Mouse (Mus musculus): Measurements from ENCODE around the gene Tmem240.
"Not testable (repeated sequence)": the region's sequence is repeated elsewhere in the genome, so short reads cannot be mapped to it uniquely, and the experiment has no call there.

Tmem240 gene

DNA sequence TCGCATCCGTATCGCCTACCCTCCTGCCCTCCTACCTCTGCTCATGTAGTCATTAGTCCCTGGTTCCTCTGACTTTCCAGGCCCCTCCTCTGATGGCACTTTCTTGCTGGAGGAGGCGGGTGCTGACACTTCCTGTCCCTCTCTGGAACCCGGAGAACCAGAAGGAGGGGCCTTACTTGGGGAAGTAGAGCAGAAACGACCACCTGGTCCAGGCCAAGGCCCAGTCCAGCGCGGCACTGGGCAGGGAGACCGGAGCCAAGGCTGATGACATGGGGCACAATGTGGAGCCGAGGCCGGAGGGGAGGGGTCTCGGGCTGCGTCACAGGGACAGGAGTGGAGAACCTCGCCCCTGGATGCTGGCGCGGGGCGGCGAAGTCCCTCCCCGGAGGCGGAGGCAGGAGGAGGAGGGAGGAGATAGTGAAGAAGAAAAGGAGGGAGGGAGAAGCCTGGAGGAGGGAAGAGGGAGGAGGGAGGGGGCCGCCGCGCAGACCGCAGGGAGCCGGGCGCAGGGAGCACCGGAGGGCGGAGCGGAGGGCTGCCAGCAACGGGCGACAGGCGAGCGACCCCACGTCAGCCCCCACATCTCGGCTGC lies at the start of gene Tmem240:
Gene Tmem240, plus strand, starts transcription at position 451 of the 592 bp plus-strand sequence.
- DNase-seq = peak; percentile 97

DNA sequence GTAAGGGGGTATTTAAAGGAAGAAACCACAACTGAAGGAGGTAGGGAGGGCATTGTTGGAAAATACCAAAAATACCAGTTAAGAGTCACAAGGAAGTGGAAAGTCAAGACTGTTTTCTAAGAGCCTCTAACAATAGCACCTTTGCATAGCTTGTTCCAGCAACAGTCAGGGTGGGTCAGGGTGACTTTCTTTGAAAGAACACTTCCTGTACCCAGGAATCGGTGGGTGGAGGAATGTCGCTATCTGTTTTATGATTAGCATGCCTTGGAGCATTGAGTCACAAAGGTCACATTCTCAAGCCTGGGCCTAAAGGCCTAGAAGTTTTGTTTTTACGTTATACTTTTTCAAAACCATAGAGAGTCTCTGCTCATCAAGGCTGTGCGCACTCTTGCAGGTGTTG lies 46.8 kb upstream of the Tmem240 start:
- DNase-seq = not testable (repeated sequence)

DNA sequence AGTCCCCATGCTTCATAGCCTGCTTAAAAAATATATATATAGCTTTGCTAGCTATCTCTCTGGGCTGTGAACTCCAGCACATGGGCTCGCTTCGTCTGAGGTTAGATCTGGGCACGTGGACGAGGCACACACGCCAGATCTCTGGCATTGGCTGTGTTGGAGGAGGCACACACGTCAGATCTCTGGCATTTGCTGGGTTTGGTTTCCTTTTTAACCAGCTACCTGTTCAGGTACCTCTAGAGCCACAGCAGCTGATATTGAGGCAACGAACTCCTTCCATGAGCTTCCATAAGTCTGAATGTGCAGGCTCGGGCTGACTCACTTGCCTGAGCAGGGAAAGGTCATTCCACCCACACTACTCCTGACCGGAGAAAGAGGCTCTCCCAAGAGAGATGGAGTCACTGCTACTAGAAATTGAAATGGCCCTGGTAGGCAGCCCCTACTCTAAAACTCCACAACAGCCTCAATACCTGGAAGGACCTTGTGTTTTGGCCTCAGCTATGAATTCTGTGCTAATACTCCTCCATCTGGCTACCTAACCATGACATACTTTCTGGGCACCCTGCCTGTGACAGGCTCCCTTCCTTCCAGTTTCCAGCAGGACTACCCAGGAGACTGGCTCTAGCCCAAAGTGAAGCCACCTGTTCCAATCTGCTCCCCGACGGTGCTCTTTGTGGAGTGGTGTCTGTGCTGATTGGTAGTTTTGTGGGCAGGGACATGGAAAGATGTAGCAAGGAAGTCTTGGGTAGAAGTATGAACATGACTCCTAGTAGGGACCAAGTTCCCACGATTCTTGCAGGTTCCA lies 43.8 kb upstream of the Tmem240 start:
- DNase-seq = no peak

DNA sequence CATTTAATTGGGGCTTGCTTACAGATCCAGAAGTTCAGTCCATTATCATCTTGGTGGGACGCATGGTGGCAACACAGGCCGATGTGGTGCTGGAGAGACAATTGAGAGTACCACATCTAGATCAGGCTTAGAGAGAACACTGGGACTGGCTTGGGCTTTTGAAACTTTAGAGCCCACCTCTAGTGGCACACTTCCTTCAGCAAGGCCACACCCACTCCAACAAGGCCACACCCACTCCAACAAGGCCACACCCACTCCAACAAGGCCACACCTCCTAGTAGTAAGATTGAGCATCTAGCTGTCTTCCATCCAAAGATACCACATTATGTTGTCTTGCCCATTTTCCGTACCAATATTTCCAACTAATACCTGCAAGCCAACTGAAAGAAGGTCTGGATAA lies 42.2 kb upstream of the Tmem240 start:
- no peak for DNase-seq

DNA sequence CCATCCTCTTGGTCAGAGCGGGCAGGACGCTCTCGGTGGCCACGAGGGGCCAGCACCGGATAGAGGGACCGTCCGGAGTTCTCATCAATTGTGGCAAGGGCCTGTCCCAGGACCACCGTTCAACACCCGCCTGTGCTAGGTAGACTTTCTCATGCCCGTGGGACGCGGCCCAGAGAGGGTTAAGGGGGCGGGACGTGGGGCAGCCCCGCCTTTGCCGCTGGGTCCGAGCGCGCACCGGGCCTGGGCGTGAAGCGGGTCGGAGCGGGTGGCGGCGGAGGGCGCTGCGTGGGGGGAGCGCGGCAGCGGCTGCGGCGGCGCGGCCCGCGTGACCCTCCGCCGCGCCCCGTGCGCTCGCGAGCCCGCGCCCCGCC lies 40.5 kb upstream of the Tmem240 start, which contains the start of gene Fndc10:
Gene Fndc10, plus strand, starts transcription at position 232 of the 371 bp plus-strand sequence.
- DNase-seq = peak; percentile 77

DNA sequence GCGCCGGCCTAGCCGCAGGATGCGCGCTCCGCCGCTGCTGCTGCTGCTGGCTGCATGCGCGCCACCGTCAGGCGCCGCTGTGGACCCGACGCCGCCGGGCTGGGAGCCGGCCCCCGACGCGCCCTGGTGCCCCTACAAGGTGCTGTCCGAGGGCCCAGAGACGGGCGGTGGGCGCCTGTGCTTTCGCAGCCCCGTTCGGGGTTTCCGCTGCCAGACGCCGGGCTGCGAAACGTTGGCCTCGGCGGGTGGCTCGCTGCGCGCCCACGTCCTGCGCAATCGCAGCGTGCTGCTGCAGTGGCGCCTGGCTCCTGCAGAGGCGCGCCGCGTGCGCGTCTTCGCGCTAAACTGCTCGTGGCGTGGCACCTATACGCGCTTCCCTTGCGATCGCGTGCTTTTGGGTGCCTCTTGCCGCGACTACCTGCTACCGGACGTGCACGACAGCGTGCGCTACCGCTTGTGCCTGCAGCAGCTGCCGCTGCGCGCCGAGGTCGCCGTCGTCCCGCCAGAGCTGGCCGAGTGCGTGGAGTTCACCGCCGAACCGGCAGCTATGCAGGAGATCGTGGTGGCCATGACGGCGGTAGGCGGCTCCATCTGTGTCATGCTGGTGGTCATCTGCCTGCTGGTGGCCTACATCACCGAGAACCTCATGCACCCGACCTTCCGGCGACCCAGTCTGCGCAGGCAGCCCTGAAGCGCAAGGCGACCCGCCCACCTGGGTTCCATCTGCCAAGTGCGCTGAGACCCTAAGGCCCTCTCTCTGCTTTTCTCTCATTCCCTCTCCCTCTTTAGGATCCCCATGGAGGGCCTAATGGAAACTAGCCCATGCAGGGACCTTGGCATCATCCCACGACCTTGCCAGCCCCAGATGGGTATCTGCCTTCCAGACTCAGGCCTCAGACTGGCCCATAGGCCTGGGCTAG lies 39.9 kb upstream of the Tmem240 start:
- peak; percentile 85 for DNase-seq

DNA sequence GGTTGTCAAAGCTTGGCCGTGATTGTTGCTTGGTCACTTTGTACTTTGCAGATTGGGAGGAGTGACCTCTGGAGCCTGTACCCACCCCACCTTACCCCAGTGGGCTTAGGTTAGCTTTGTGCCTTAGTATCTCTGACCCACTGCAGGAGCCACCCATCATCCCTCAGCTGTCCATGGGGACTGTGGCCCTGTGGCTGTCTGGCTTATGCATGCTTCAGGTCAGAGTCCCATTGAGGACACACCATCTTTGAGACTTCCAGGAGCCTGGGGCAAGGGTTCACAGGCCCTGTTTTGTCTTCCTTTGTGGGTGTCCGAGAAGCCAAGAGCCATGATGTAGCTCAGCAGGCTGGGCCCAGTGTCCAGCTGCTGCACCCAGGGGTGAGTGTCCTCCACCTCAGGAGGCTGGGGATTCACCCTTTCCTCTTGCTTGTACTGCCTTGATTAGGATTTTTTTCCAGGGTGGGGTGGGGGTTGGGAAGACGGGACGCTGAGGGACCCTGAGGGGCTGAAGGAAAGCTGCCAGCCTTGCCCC lies 39.0 kb upstream of the Tmem240 start:
- no peak for DNase-seq

DNA sequence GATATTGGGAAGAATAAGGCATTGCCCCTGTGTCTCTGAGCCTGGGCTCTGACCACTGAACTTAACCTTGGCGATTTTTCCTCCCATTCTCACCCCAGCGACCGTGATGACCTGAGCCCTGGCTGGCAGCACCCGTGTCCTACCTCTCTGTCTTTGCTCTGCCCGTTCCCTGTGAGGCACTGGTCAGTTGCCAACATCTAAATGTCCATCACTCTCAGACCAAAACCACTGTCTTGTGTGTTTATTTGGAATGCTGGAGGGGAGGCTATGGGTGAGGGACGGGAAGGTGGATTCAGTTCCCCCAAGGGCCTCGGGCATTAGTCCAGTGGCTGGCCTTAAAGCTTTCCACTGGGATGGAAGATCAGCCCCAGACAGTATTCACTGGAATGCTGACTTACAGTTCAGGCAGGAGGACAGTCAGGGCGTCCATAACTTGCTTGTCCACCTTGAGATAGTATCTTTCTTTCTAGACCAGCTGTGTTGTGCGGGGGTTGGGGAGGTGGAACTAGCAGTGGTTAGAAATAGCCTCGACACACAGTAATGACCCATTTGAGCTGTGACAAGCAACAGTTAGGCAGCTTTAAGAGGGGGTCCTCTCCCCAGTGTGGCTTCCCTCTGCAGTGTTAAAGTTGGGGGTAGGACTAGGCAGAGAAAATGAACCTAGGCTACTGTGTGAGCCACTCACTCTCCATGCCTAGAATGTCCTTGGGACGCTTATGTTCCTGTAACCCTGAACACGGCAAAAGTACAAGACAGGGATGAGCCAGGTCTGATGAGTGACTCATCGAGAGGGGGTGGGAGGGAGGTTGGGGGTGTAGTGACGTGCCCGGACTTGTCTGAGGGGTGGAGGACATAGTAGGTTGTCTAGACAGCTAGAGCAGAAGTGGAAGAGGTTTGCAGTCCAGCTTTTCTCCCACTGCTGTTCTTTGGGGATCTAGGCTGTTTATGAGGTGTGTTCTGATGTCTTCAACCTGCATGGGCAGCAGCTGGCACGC lies 38.0 kb upstream of the Tmem240 start:
- DNase-seq = no peak

DNA sequence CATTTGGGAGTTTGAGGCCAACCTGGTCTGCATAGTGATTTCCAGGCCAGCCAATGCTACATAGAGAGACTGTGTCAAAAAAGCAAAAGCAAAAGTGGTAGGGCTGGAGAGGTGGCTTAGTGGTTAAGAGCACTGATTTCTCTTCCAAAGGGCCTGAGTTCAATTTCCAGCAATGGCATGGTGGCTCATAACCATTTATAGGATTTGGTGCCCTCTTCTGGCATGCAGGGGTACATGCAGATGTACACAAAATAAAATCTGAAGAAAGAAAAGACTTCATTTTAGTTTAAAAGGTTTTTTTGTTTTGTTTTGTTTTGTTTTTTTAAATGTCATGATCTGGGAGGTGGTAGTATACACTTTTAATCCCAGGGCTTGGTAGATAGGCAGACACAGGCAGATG lies 34.2 kb upstream of the Tmem240 start:
- DNase-seq = peak; percentile 58

DNA sequence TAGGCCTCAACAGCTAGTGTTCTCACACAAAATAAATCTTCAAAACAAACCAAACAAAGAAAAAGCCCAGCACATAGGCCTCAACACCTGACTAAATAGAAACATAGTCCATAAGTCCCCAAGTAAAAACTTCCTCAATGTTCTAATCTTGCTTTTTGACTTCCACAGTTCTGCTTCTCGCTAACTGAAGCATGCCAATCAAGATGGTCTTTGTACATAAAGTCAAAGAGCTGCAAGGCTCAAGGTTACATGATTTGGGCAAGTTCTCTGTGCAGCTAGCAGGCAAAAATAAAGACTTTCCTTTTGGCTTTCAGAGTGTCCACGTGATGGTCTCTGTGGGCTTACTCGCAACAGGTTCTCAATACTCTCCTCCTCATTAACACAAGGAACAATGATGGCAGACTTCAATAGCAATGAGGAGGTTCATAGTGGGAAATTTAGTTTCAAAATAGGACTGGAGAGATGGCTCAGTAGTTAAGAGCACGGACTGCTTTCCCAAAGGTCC lies 31.1 kb upstream of the Tmem240 start:
- DNase-seq = no peak

DNA sequence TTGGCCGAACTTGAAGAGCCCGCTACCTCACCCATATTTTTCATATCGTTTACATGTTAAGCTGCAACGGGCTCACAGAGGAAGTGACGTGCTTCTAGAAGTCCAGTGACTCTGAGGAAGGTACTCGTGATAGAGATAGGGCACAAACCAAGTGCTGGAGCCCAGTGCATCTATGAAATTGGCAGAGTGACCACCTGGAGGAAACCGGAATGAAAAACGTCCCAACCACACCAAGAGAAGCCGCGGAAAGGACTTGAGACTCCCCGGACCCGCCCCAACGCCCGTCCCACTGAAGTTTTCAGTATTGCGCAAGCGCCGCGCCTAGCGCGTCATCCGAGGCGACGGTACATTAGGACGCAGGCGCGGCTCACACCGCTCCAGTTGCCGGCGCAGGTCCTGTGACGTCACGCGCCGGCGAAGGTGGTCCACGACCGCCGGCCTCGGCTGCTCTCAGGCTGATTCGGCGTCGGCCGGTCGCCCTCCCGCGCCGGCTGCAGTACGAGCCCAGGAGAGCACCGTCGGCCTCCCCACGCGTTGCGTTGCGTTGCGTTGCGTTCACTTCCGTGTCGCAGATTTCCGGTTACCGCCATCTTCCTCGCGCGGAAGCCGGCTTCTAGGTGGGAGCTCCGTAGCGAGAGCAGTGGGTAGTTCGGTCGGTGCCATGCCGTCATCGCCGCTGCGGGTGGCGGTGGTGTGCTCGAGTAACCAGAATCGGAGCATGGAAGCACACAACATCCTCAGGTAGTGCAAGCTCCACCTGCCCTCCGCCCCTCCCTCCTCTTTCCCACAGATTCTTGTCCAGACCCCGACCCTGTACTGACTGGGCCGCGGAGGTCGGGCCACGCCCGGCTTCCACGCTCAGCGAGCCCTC lies 29.6 kb upstream of the Tmem240 start, which contains the start of gene Ssu72:
Gene Ssu72, plus strand, starts transcription at position 80 of the 871 bp plus-strand sequence.
- DNase-seq = peak; percentile 95

DNA sequence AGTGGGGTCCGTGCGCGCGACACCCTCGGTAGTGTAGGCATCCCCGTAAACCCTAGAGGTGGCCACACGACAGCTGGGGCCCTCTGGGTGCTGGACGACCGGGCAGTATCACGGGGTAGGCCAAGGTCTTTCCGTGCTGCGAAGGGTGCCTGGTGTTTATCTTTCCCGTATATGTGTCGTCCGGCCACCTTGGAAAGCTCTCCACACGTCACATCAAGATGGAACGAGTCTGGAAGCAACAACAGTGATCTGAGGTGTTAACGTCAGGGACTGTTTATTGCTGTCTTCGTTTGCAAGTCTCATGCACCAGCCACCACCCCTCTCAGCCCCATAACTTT lies 29.0 kb upstream of the Tmem240 start:
- DNase-seq = no peak

DNA sequence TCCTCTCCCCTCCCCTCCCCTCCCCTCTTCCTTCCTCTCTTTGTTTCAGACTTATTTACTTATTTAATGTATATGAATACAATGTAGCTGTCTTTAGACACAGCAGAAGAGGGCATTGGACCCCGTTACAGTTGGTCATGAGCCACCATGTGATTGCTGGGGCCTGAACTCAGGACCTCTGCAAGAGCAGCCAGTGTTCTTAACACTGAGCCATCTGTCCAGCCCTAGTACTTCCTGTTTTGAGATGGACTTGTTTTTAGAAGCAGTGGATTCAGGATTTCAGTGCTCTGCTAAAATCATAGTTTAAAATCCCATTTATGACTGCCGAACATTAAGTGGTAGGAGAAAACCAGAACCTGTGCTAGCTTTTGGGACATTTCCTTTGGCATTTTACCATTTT lies 26.0 kb upstream of the Tmem240 start:
- no peak for DNase-seq

DNA sequence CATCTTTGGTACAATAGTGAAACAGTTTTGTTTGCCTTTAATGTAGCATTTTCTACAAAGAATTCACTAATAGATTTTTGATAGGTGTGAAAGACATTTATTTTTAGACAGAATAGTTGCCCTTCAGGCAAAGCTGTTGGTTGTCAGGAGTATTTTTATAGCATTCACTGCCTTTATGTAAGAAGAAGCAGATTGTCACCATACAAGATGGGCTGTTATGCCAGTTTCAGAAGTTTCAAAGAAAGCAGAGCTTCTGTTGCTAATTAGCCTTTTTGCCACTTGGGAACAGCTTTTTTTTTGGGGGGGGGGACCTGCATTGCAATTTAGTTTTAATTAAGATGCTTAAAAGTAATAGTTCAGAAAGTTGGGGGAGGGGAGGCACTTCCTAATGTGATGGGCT lies 25.6 kb upstream of the Tmem240 start:
- no peak for DNase-seq

DNA sequence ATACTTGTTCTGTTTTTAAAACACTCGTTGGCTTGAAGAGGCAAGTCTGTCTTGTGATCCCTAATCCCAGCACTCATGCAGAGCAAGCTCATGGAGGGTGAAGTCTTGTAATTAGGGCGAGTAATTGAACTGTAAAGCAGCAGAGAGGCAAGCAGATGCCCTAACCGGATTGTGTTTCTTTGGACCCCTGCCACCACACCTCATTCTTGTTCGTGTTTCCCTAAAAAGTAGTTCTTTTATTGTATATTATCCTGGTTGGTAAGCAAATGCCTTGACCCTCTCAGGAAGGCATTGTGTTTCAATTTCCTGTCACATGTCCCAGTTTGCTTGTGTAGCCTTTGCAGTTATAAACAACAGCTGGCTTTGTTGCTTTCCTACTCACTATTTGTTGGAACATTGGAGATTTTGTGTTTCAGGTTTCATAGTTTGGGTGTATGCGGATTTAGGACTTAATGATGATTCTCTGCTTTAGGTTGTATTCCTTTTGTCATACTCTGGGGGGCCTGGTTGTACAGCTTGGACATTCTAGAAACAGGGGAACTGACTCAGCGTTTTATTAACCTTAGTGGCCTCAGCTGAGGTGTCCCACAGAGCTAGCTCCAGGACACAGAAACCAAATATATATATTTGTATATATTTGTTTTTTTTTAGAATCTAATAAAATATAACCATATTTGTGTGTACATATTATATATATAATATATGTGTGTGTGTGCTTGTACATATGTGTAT lies 23.9 kb upstream of the Tmem240 start:
- peak; percentile 64 for DNase-seq

DNA sequence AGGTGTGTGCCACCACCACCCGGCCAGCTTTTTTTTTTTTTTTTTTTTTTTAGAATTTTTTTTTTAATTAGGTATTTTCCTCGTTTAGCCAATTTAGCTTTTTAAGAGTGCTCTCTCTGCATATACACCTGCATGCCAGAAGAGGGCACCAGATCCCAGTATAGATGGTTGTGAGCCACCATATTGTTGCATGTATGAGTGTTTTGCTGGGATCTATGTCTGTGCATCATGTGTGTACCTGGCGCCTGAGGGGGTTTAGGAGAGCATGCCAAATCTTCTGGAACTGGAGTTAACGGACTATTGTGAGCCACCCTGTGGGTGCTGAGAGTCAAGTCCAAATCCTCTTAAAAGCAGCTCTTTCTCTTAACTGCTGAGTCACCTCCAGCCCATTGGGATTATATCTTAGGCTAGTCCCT lies 12.9 kb upstream of the Tmem240 start:
- DNase-seq = peak; percentile 75

DNA sequence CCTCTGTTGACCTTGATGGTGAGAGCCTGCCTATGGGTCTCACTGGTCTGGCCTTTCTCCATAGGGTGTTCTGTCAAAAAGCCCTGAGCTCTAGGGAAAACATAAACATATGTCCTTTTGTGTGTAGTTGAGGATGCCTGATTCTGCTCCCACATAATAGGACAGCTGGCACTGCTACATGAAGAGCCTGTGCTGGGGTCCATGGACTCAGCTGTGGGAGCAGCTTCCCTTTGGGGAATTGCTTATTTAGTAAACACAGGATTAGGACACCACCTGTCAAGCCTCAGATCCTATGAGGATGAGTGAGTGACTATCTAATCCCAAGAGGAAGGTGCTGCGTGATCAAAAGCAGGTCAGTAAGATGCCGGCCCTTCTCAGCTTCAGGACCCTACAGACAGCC lies 6.6 kb upstream of the Tmem240 start:
- DNase-seq = peak; percentile 74

DNA sequence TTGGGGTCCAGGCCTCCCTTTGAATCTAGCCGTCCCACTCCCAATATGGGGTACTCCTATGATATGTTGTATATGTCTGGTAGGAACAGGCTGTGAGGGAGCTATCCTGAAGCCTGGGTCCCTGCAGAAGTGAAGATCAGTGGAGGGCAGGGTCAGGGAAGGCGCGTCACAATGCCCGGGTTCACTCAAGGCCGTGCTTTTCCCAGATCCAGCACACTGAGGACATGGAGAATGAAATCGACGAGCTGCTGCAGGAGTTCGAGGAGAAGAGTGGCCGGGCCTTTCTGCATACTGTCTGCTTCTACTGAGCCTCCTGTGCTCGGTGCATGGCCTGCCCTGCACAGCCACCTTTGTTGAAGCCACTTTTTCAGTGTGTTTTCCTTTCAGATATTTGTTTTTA lies 1.3 kb upstream of the Tmem240 start:
- no peak for DNase-seq

DNA sequence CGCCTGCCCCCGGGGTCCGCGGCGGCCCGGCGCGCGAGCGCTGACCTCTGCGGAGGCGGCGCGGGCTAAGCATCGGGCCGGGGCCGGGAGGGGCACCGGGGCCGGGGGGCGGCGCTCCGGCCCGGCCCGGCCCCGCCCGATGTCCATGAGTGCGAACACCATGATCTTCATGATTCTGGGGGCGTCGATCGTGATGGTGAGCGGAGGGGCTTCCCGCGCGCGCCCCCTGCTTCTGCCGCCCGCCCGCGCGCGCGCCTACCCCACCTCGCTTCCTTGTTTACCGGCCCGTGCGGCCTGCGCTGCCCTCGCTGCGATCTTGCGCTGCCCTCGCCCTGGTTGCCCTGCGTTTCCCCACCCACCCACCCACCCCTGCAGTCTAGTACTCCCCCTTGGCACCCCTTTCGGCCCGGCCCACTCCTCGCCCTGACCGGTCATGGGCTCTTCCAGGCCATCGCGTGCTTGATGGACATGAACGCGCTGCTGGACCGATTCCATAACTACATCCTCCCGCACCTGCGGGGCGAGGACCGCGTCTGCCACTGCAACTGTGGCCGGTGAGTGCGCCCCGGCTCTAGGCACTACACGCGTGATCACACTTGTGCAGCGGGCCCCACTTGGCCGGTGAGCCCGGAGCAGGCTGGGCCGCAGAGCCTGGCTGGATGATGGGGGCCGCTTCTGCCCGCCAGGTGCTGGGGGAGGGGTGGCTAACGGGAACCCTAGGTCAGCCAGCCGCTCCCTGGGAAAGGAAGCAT lies 527 bp downstream of the Tmem240 start:
- DNase-seq = peak; percentile 73
